ENCODE assay signal across 7 mouse cellular contexts in genomic region chr2:30123729-30124471, GRCm38 (mm10). TPM values are rescaled to one million over a fixed set of nuclear protein-coding genes. Genes with fewer than 3 reads are reported as not detected.
DNase-seq lines count a peak whose midpoint lies in the region; ATAC-seq and TF ChIP-seq lines count a peak whose summit lies in the region.

No protein-coding gene starts in this region.

- H3K4me2 ChIP-seq in intestine, postnatal 0 days (replicated peaks; ENCODE audit: low read depth): peak overlapping the region; percentile 80
- peak overlapping the region; percentile 100 for H3K4me2 ChIP-seq in myocyte (ENCODE audit: low read depth)

- peak overlapping the region; percentile 4 for H3ac ChIP-seq in myocyte (ENCODE audit: control insufficient read depth, insufficient read length)

- peaks cover 9% of the 10 kb centered on the region for H3K79me2 ChIP-seq in myocyte (ENCODE audit: control insufficient read depth, insufficient read depth)

- intact Hi-C loops in left cerebral cortex, adult 2 months (cut with DNase I): loop anchor here (2.0 to 5.0 kb wide), 2 partner anchors 57 to 157 kb away; partner anchors contain the start of gene Sptan1

- peak overlapping the region; percentile 99 for H3K27ac ChIP-seq in left cerebral cortex, adult 2 months
- no peak overlapping the region for H3K27ac ChIP-seq in bone marrow macrophage, adult 2 months (ENCODE audit: insufficient read depth, low read depth, low read length)
- peak overlapping the region; percentile 77 for H3K27ac ChIP-seq in intestine, postnatal 0 days (ENCODE audit: low read depth, low read length)

- H3K27me3 ChIP-seq in erythroblast, embryonic 14.5 days (ENCODE audit: control insufficient read depth): no peaks in the 10 kb centered on the region
- no peaks in the 10 kb centered on the region for H3K27me3 ChIP-seq in intestine, postnatal 0 days (replicated peaks; ENCODE audit: control insufficient read depth, insufficient read depth, low read length)
- H3K27me3 ChIP-seq in myocyte (ENCODE audit: control insufficient read depth, insufficient read depth, insufficient read length): no peaks in the 10 kb centered on the region

- ATAC-seq in intestine, postnatal 0 days: no peak; the same call in 1 of the 2 replicates

- no peak for TF ChIP-seq CTCF in left cerebral cortex, adult 2 months (IDR thresholded peaks at IDR 0.05)
- TF ChIP-seq CTCF in bone marrow macrophage, adult 2 months (IDR thresholded peaks at IDR 0.05; ENCODE audit: low read depth, low read length): no peak
- no peak for TF ChIP-seq CTCF in intestine, postnatal 0 days (IDR thresholded peaks at IDR 0.05; ENCODE audit: low read depth)

- no peaks in the 10 kb centered on the region for H3K9me3 ChIP-seq in erythroblast, embryonic 14.5 days (ENCODE audit: control insufficient read depth, low read length)
- H3K9me3 ChIP-seq in intestine, postnatal 0 days (ENCODE audit: control insufficient read depth): no peaks in the 10 kb centered on the region

- peak overlapping the region; percentile 76 for H3K9ac ChIP-seq in intestine, postnatal 0 days (ENCODE audit: low read depth, low read length)

- no peak for TF ChIP-seq POLR2A in bone marrow macrophage, adult 2 months (IDR thresholded peaks at IDR 0.05; ENCODE audit: borderline replicate concordance, low read depth, low read length)
- TF ChIP-seq POLR2A in myocyte (IDR thresholded peaks at IDR 0.05; ENCODE audit: insufficient read length, low read depth): no peak

- H3K4me1 ChIP-seq in bone marrow macrophage, adult 2 months (ENCODE audit: control insufficient read depth, insufficient read depth, low read length): peaks cover 7% of the 10 kb centered on the region
- peaks cover 29% of the 10 kb centered on the region for H3K4me1 ChIP-seq in erythroblast, embryonic 14.5 days (ENCODE audit: control insufficient read depth)
- no peaks in the 10 kb centered on the region for H3K4me1 ChIP-seq in intestine, postnatal 0 days (replicated peaks; ENCODE audit: control insufficient read depth, insufficient read depth, low read length)

- H3K4me3 ChIP-seq in left cerebral cortex, adult 2 months: peak overlapping the region; percentile 79
- H3K4me3 ChIP-seq in bone marrow macrophage, adult 2 months (ENCODE audit: insufficient read depth, low read length): peak overlapping the region; percentile 91
- H3K4me3 ChIP-seq in erythroblast, embryonic 14.5 days (replicated peaks): peak overlapping the region; percentile 78
- H3K4me3 ChIP-seq in intestine, postnatal 0 days (ENCODE audit: low read depth, low read length): peak overlapping the region; percentile 85
- H3K4me3 ChIP-seq in myocyte: peak overlapping the region; percentile 81

- peaks cover 16% of the 10 kb centered on the region for H3K36me3 ChIP-seq in erythroblast, embryonic 14.5 days (ENCODE audit: control insufficient read depth)
- peaks cover 6% of the 10 kb centered on the region for H3K36me3 ChIP-seq in intestine, postnatal 0 days (ENCODE audit: control insufficient read depth, insufficient read depth)
- H3K36me3 ChIP-seq in myocyte (ENCODE audit: control insufficient read depth, insufficient read depth): no peaks in the 10 kb centered on the region

- 1% methylated on average over 44 of the region's 44 CpGs for WGBS in intestine, postnatal 0 days

- DNase-seq in left cerebral cortex, adult 2 months (ENCODE audit: extremely low spot score in 1 of 2, low spot score in 2 of 2): no peak
- DNase-seq in left cerebral cortex, adult 11 months (ENCODE audit: low spot score): no peak
- DNase-seq in Muller cell, postnatal 12 days (ENCODE audit: inconsistent ontology term): no peak

TF ChIP-seq in myocyte, 11 proteins besides CTCF, POLR2A, EP300 and RAD21:
- no peak for TF ChIP-seq TCF3 (IDR thresholded peaks at IDR 0.05; ENCODE audit: insufficient read length, low read depth)
- TF ChIP-seq CEBPB (IDR thresholded peaks at IDR 0.05; ENCODE audit: insufficient read depth, poor library complexity, severe bottlenecking): no peak
- TF ChIP-seq MAX (IDR thresholded peaks at IDR 0.05; ENCODE audit: low read depth): no peak
- no peak for TF ChIP-seq SRF (IDR thresholded peaks at IDR 0.05; ENCODE audit: control insufficient read depth, insufficient read length, low read depth)
- TF ChIP-seq REST (IDR thresholded peaks at IDR 0.05; ENCODE audit: insufficient read depth, insufficient read length): no peak
- no peak for TF ChIP-seq TCF12 (IDR thresholded peaks at IDR 0.05; ENCODE audit: insufficient read depth, poor library complexity, severe bottlenecking)
- TF ChIP-seq MYOD1 (IDR thresholded peaks at IDR 0.05; ENCODE audit: control insufficient read depth in 1 of 3, insufficient read length in 2 of 3, low read depth in 2 of 3): no peak
- no peak for TF ChIP-seq POLR2AphosphoS2 (IDR thresholded peaks at IDR 0.05; ENCODE audit: insufficient read length, low read depth)
- no peak for TF ChIP-seq MYOG (IDR thresholded peaks at IDR 0.05; ENCODE audit: control insufficient read depth in 1 of 3, insufficient read depth in 1 of 3, insufficient read length in 2 of 3, low read depth in 2 of 3)
- no peak for TF ChIP-seq USF1 (IDR thresholded peaks at IDR 0.05; ENCODE audit: low read depth)
- no peak for TF ChIP-seq E2F4 (IDR thresholded peaks at IDR 0.05; ENCODE audit: insufficient read depth)

RNA-seq across cellular contexts. Expression of gene Zer1, which starts 0.5 kb away (rescaled TPM):
- total RNA-seq in left cerebral cortex, adult 2 months (2021): 100 to 1,000 TPM; 163 to 171 TPM
- polyA plus RNA-seq in bone marrow macrophage, adult 2 months (2012; ENCODE audit: insufficient read depth, insufficient read length, missing spikeins): 22.8 and 26.8 TPM in 2 replicates
- polyA plus RNA-seq in erythroblast, embryonic 14.5 days (2012): 1.7 and 2.4 TPM in 2 replicates
- 2.6 and 2.8 TPM in 2 replicates for polyA plus RNA-seq in intestine, postnatal 0 days (2015; fragmentation: Nextera tagmentation; extraction: Ambion mirVana)
- polyA plus RNA-seq in myocyte (2012; fragmentation: generic; extraction: Trizol): 13.1 TPM

RNA-seq across cellular contexts. Expression of gene Tbc1d13, which starts 9.6 kb away (rescaled TPM):
- total RNA-seq in left cerebral cortex, adult 2 months (2021): 10 to 100 TPM; 49.6 to 53.3 TPM
- 95.7 and 107 TPM in 2 replicates for polyA plus RNA-seq in bone marrow macrophage, adult 2 months (2012; ENCODE audit: insufficient read depth, insufficient read length, missing spikeins)
- 0.72 and 0.83 TPM in 2 replicates for polyA plus RNA-seq in erythroblast, embryonic 14.5 days (2012)
- polyA plus RNA-seq in intestine, postnatal 0 days (2015; fragmentation: Nextera tagmentation; extraction: Ambion mirVana): 5.3 and 8.5 TPM in 2 replicates
- 25.8 TPM for polyA plus RNA-seq in myocyte (2012; fragmentation: generic; extraction: Trizol)

RNA-seq across cellular contexts. Expression of gene Zdhhc12, which starts 30.5 kb away (rescaled TPM):
- total RNA-seq in left cerebral cortex, adult 2 months (2021): 1 to 10 TPM; 5.4 to 7.0 TPM
- 23.7 and 28.2 TPM in 2 replicates for polyA plus RNA-seq in bone marrow macrophage, adult 2 months (2012; ENCODE audit: insufficient read depth, insufficient read length, missing spikeins)
- polyA plus RNA-seq in erythroblast, embryonic 14.5 days (2012): 1.6 and 2.8 TPM in 2 replicates
- 90.9 and 91.3 TPM in 2 replicates for polyA plus RNA-seq in intestine, postnatal 0 days (2015; fragmentation: Nextera tagmentation; extraction: Ambion mirVana)
- 20.8 TPM for polyA plus RNA-seq in myocyte (2012; fragmentation: generic; extraction: Trizol)

RNA-seq across cellular contexts. Expression of gene Pkn3, which starts 46.4 kb away (rescaled TPM):
- total RNA-seq in left cerebral cortex, adult 2 months (2021): 1 to 10 TPM; 2.9 to 3.6 TPM
- 6.6 and 7.2 TPM in 2 replicates for polyA plus RNA-seq in bone marrow macrophage, adult 2 months (2012; ENCODE audit: insufficient read depth, insufficient read length, missing spikeins)
- 0.09 and 0.13 TPM in 2 replicates for polyA plus RNA-seq in erythroblast, embryonic 14.5 days (2012)
- 2.8 and 3.4 TPM in 2 replicates for polyA plus RNA-seq in intestine, postnatal 0 days (2015; fragmentation: Nextera tagmentation; extraction: Ambion mirVana)
- 4.3 TPM for polyA plus RNA-seq in myocyte (2012; fragmentation: generic; extraction: Trizol)

RNA-seq across cellular contexts. Expression of gene Endog, which starts 47.4 kb away (rescaled TPM):
- total RNA-seq in left cerebral cortex, adult 2 months (2021): 10 to 100 TPM; 20.9 to 21.4 TPM
- polyA plus RNA-seq in bone marrow macrophage, adult 2 months (2012; ENCODE audit: insufficient read depth, insufficient read length, missing spikeins): 5.4 and 6.4 TPM in 2 replicates
- 0.45 and 0.55 TPM in 2 replicates for polyA plus RNA-seq in erythroblast, embryonic 14.5 days (2012)
- polyA plus RNA-seq in intestine, postnatal 0 days (2015; fragmentation: Nextera tagmentation; extraction: Ambion mirVana): 56.3 and 59.3 TPM in 2 replicates
- 17.6 TPM for polyA plus RNA-seq in myocyte (2012; fragmentation: generic; extraction: Trizol)
